Mouse (Mus musculus) limb, embryonic 13.5 days (tissue): Measurements from ENCODE around the gene Esf1. TPM values are rescaled to one million over a fixed set of nuclear protein-coding genes. Genes with fewer than 3 reads are reported as not detected.
"Not testable (repeated sequence)": the region's sequence is repeated elsewhere in the genome, so short reads cannot be mapped to it uniquely, and the experiment has no call there.

ENCODE experiments used
- ATAC-seq: fragments of 200-750 bp; cut with Nextera tagmentation; 2 replicates; pipeline ENCODE4 v1.8.0; 2017; ENCODE audit warnings: low read depth, moderate number of reproducible peaks, moderate TSS enrichment; ENCODE audit not compliant: low FRiP score
- H3K27ac ChIP-seq: fragments of 300-500 bp; sonication (generic); 2 replicates; pipeline ENCODE4 v1.5.1; 2015; ENCODE audit warnings: inconsistent platforms, mild to moderate bottlenecking, moderate library complexity
- H3K27me3 ChIP-seq: fragments of 300-500 bp; sonication (generic); 2 replicates; pipeline ENCODE4 v1.6.1; 2015; ENCODE audit warnings: mild to moderate bottlenecking, inconsistent platforms
- H3K36me3 ChIP-seq: fragments of 300-500 bp; sonication (generic); 2 replicates; pipeline ENCODE4 v1.6.1; 2015; ENCODE audit warnings: inconsistent platforms, mild to moderate bottlenecking, moderate library complexity
- H3K4me1 ChIP-seq: fragments of 300-500 bp; sonication (generic); 2 replicates; pipeline ENCODE4 v1.6.1; 2015; ENCODE audit warnings: inconsistent platforms
- H3K4me2 ChIP-seq: fragments of 300-500 bp; sonication (generic); replicated peaks from 2 replicates; pipeline ENCODE4 v1.6.1; 2015; ENCODE audit warnings: inconsistent platforms, mild to moderate bottlenecking, moderate library complexity
- H3K4me3 ChIP-seq: fragments of 300-500 bp; sonication (generic); 2 replicates; pipeline ENCODE4 v1.5.1; 2015; ENCODE audit warnings: moderate library complexity, mild to moderate bottlenecking, inconsistent platforms
- H3K9ac ChIP-seq: fragments of 300-500 bp; sonication (generic); 2 replicates; pipeline ENCODE4 v1.6.1; 2015; ENCODE audit warnings: mild to moderate bottlenecking, inconsistent platforms
- H3K9me3 ChIP-seq: fragments of 300-500 bp; sonication (generic); 2 replicates; pipeline ENCODE4 v1.6.1; 2016; ENCODE audit warnings: inconsistent platforms
- WGBS: fragments of 180-500 bp; shearing (Covaris S2); methylation state at CpG from one replicate; pipeline ENCODE4 v1.1.7; 2015; 5-methylcytosine and 5-hydroxymethylcytosine counted together
- polyA plus RNA-seq: library from polyadenylated mRNA; unstranded; fragments of >200 nt; fragmentation: Nextera tagmentation; extraction: Ambion mirVana; gene quantifications from 2 replicates; pipeline ENCODE4 v1.2.1, GENCODE M21; 2015

The Esf1 gene
- polyA plus RNA-seq, 1 experiment from 2014 or later, result 27.3 TPM

GRCm38 (mm10) chr2:140084245-140084644 is 86.1 kb downstream of the Esf1 start:
- H3K27me3 ChIP-seq, result no peaks in the 10 kb centered on the region
- WGBS, result 92% methylated on average over 7 of the region's 7 CpGs
- H3K9ac ChIP-seq, result no peak overlapping the region
- no peak overlapping the region for H3K4me2 ChIP-seq
- H3K27ac ChIP-seq, result no peak overlapping the region
- H3K36me3 ChIP-seq, result no peaks in the 10 kb centered on the region
- H3K4me3 ChIP-seq, result no peak overlapping the region
- no peaks in the 10 kb centered on the region for H3K4me1 ChIP-seq
- no peaks in the 10 kb centered on the region for H3K9me3 ChIP-seq
- ATAC-seq, result no peak

- Histone ChIP-seq H3K9me3 (no peaks in the 10 kb centered on the region), H3K4me2 (no peak overlapping the region), H3K36me3 (no peaks in the 10 kb centered on the region), H3K27ac (no peak overlapping the region), H3K27me3 (no peaks in the 10 kb centered on the region), H3K9ac (no peak overlapping the region), H3K4me1 (no peaks in the 10 kb centered on the region), H3K4me3 (no peak overlapping the region)
- WGBS, result 79% methylated on average over 11 of the region's 11 CpGs
- ATAC-seq, result no peak
Measured at GRCm38 (mm10) chr2:140080747-140081577, 89.4 kb downstream of the Esf1 start.

- H3K9ac ChIP-seq, ATAC-seq, H3K4me1 ChIP-seq: not testable (repeated sequence)
Measured at GRCm38 (mm10) chr2:140079284-140079683, 91.1 kb downstream of the Esf1 start.

GRCm38 (mm10) chr2:140078600-140079280 is 91.6 kb downstream of the Esf1 start:
- Histone ChIP-seq H3K4me1 (no peaks in the 10 kb centered on the region), H3K4me2 (no peak overlapping the region), H3K9me3 (no peaks in the 10 kb centered on the region), H3K27me3 (no peaks in the 10 kb centered on the region), H3K27ac (no peak overlapping the region), H3K9ac (no peak overlapping the region), H3K36me3 (no peaks in the 10 kb centered on the region), H3K4me3 (no peak overlapping the region)
- whole genome bisulfite sequencing, result 61% methylated on average over 6 of the region's 6 CpGs
- no peak for ATAC-seq

More at GRCm38 (mm10) chr2:140079284-140079683, 91.1 kb downstream of the Esf1 start:
- H3K4me2 ChIP-seq, H3K27ac ChIP-seq, H3K4me3 ChIP-seq, H3K36me3 ChIP-seq, H3K27me3 ChIP-seq, H3K9me3 ChIP-seq: not testable (repeated sequence)

GRCm38 (mm10) chr2:140077476-140077875 is 92.9 kb downstream of the Esf1 start:
- Histone ChIP-seq H3K27me3 (no peaks in the 10 kb centered on the region), H3K4me3 (no peak overlapping the region), H3K36me3 (no peaks in the 10 kb centered on the region), H3K27ac (no peak overlapping the region), H3K4me1 (no peaks in the 10 kb centered on the region), H3K9ac (no peak overlapping the region), H3K4me2 (no peak overlapping the region), H3K9me3 (no peaks in the 10 kb centered on the region)
- ATAC-seq, result no peak
- WGBS, result 29% methylated on average over 1 of the region's 1 CpGs

- Histone ChIP-seq H3K4me3 (no peak overlapping the region), H3K27ac (no peak overlapping the region), H3K27me3 (no peaks in the 10 kb centered on the region), H3K9me3 (no peaks in the 10 kb centered on the region), H3K4me2 (no peak overlapping the region), H3K4me1 (no peaks in the 10 kb centered on the region), H3K36me3 (no peaks in the 10 kb centered on the region), H3K9ac (no peak overlapping the region)
- WGBS, result 91% methylated on average over 3 of the region's 3 CpGs
- ATAC-seq, result no peak
Measured at GRCm38 (mm10) chr2:140075150-140075549, 95.2 kb downstream of the Esf1 start.

Other genes with a start within 250 kb of the Esf1 start
- gene Tasp1, start 103.8 kb downstream of the Esf1 start, polyA plus RNA-seq, result 21.6 and 24.4 TPM in 2 replicates
- not detected in 2 replicates for gene Gm17374, start 18.5 kb downstream of the Esf1 start, polyA plus RNA-seq
- 29.1 and 32.1 TPM in 2 replicates for gene Ndufaf5, start 85 bp upstream of the Esf1 start, polyA plus RNA-seq
- gene Sel1l2, start 219.1 kb upstream of the Esf1 start, polyA plus RNA-seq, result not detected in 2 replicates
- gene Macrod2, start 224.7 kb upstream of the Esf1 start, polyA plus RNA-seq, result 34.4 and 36.9 TPM in 2 replicates